Mouse (Mus musculus): ENCODE measurements around the gene Phactr1.

Gene Phactr1

DNA sequence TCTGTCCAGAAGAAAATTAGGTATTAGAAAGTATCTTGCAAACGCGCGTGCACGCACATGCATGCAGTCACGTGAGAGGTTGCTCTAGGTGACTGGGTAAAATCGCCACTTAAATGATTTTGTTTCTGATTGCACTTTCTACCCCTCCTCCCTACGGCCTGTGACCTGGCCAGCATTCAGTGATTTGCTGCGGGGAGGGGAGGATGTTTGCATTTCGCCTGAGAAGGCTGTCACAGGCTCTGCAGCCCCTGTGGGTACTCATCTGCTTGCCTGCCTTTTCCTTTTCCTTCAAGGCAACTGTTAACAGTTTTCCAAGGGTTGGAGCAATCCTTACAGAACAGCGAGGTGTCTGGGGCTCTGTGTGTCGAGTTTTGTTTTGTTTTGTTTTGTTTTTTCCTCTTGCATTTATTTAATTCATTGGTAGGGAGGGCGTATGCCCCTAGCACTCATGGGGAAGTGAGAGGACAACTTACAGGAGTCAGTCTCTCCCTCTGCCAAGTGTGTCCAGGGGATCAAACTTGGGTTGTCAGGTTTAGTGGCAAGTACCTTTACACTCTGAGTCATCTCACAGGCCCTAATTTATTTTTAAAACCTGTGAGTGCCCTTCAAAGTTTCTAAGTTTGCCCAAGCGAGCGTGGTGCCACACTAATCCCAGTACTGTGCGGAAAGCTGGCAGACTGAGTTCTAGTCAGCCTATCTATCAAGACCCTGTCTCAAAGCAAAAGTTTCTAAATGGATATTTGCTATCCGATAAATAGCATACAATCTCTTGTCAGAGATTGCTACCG, 443.7 kb downstream of the Phactr1 start:
- DNase-seq (ENCODE audit: low read depth, low spot score), result no peak

DNA sequence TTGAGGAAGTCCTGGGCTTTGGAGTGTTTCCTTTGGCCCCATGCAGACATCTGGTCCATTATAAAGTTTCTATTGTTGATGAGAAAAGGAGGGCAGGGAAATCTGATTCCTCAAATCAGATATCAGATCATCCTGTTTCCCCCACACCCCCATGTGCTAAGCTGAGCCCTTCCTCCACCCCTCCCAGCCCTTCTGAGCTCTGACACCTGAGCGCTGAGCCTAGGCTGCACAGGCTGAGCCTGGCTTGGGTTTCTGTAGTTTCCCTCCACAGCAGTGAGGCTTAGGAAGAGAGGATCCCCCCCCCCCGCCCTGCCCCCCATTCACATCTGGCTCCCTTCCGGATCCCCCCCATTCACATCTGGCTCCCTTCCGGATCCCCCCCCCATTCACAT, 444.3 kb downstream of the Phactr1 start:
- DNase-seq (ENCODE audit: low read depth, low spot score), result no peak

GRCm38 (mm10) chr13:43130161-43130560, 449.7 kb downstream of the Phactr1 start:
- DNase-seq (ENCODE audit: low read depth, low spot score), result no peak

DNA sequence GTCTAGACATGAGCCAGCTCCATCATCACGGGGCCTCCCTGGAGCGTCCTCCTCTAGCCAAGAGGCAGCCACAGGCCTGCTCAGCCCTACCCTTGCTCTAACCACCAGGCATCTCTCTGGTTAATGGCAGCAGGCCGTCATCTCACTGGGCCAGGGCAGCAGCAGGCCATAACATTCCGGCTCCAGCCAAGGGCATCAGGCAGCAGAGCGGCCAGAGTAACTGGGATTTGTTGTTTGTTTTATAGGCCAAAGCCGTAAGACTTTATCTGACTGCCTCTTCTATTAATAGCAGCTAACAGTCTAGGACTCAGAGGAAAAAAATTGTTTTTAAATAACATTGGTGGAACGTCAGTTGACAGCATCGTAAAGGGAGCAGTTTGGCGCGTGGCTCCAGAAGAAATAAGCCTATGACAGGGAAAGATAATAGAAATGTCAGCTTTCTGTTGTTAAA, 451.3 kb downstream of the Phactr1 start:
- DNase-seq (ENCODE audit: low read depth, low spot score), result no peak

GRCm38 (mm10) chr13:43132859-43133258, 452.4 kb downstream of the Phactr1 start:
- no peak for DNase-seq (ENCODE audit: low read depth, low spot score)

GRCm38 (mm10) chr13:43133400-43133799, 453.0 kb downstream of the Phactr1 start:
- no peak for DNase-seq (ENCODE audit: low read depth, low spot score)

GRCm38 (mm10) chr13:43134468-43134867, 454.0 kb downstream of the Phactr1 start:
- DNase-seq (ENCODE audit: low read depth, low spot score), result no peak

DNA sequence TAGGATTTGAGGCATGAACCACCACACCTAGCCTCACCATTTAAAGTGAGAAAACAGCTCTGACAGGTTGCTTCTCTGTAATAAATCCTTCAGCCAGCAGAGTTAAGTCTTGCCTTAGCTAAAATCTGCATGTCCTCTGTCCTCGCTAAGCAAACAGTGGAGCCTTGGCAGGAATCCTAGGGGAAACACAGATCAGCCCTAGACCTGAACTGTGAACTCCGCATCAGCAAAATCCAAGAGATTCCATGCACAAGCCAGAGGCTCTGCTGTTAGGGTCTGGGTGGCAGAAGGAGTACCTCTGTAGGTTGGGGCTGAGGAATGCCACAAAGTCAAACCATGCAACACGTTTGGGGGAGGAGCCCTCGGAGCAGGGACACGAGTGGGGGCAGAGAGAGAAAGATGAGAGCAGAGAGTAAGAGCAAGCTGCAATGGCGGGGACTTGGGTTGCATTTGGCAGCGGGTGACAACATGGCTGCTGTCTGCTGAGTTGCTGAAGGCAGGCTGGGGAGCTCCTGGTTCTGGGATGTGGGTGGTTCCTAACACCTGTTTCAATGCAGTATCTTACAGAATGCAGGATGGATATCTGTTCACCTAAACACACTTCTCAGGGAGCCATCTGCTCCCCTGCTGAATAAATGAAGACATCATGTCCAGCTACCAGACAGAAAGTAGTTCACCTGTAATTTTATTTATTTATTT, 464.4 kb downstream of the Phactr1 start:
- no peak for DNase-seq (ENCODE audit: low read depth, low spot score)

- no peak for DNase-seq (ENCODE audit: low read depth, low spot score)
Measured at GRCm38 (mm10) chr13:43146515-43147258, 466.3 kb downstream of the Phactr1 start.

GRCm38 (mm10) chr13:43148692-43149091, 468.3 kb downstream of the Phactr1 start:
- no peak for DNase-seq (ENCODE audit: low read depth, low spot score)

GRCm38 (mm10) chr13:43149661-43150060, 469.2 kb downstream of the Phactr1 start:
- no peak for DNase-seq (ENCODE audit: low read depth, low spot score)

DNA sequence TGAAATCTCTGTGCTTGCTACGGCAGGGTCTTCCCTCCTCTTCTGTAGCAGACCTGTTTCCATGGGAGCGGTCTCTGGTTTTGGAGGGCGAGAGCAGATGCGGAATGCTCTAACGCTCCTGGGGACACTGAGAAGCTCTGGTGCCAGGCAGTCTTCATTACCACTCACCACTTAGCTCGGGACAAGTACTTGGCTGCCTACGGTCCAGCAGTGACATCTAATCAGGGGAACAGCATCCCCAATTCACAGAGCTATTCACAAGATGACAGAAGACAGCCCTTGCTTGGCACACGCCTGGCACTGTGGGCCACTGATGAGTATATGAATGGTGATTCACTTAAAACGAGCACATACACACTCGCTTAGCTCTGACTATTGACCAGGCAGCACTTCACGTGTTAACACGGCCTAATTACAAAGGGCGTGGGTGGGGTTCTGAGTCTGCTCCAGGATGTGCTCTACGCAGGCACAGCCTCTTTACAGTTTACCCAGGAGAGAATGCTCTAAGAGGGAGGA, 471.6 kb downstream of the Phactr1 start:
- DNase-seq (ENCODE audit: low read depth, low spot score), result no peak

GRCm38 (mm10) chr13:43157370-43157769, 476.9 kb downstream of the Phactr1 start:
- no peak for DNase-seq (ENCODE audit: low read depth, low spot score)

- no peak for DNase-seq (ENCODE audit: low read depth, low spot score)
Measured at GRCm38 (mm10) chr13:43158281-43158680, 477.9 kb downstream of the Phactr1 start.

DNA sequence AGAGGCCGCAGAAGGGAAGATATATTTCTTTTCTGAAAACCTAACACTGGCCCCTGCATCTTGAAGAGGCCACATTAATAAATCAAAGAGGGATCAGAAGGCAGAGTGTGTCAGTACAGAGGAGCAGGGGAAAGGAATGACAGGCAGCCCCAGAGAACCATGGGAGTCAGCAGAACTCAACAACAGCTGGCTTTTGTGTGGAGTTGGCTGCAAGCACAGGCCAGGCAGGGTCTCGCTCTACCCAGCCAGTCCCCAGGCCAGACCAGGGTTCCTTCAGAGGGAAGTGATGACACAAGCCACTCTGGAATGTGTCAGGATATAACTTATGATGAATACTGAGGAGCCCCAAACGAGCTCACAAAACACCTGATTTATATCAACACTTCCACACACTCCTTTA, 479.0 kb downstream of the Phactr1 start:
- no peak for DNase-seq (ENCODE audit: low read depth, low spot score)

GRCm38 (mm10) chr13:43167721-43168120, 487.3 kb downstream of the Phactr1 start:
- DNase-seq (ENCODE audit: low read depth, low spot score), result no peak

DNA sequence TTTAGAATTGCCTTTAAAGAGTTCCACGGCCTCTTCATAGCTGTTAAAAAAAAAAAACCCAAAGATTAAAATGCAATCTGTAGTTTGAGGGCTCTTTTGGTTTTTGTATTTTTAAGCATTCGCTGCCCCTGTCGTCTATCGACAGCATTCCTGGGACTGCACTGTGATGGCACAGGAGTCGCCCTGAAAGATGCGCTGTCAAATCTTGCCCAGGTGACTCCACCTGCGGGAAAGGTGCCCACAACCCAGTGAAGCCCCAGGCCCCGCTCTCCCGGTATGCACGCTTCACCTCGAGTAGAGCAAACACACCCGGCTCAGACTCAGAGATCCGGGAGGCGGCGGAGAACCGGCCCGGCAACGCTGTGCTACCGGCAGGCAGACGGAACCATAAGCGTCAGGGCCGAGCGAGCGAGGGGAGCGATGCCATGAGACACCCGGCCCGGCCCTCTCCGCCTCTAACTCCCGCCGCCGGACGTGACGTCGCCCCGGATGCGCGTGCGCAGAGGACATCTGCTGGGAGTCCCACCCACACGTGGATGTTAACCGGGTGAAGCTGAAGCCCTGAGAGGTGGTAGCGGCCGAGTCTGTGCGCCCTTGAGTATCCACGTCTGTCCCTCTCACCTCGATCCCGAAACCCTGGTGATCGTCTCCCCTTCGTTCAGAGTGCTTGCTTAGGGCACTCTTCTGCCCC, 490.7 kb downstream of the Phactr1 start, which contains the start of gene Tbc1d7:
TSS of gene Tbc1d7 (minus strand) at position 482 of the 691 bp plus-strand sequence.
- peak; percentile 92 for DNase-seq (ENCODE audit: low read depth, low spot score)

- no peak for DNase-seq (ENCODE audit: low read depth, low spot score)
Measured at GRCm38 (mm10) chr13:43172036-43172713, 491.8 kb downstream of the Phactr1 start.

- DNase-seq (ENCODE audit: low read depth, low spot score), result no peak
Measured at GRCm38 (mm10) chr13:43173262-43173661, 492.8 kb downstream of the Phactr1 start.

- no peak for DNase-seq (ENCODE audit: low read depth, low spot score)
Measured at GRCm38 (mm10) chr13:43176676-43177075, 496.3 kb downstream of the Phactr1 start.

DNA sequence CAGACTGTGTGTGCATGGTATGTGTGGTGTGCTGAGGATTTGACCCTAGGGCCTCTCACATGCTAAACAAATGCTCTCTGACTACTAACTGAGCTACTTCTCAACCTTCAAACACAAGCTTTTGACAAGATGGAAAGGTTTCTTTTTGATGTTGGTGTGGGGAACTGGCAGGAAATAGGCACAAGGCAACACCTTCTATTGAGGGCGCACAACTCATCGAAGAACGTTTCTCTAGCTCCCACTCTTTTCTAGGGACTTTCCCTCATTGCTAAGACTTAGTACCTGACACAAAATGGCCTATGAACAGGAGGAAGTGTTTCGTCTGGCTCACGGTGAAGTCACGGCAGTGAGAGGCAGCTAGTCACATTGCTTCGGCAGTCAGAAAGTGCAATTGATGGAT, 496.9 kb downstream of the Phactr1 start:
- no peak for DNase-seq (ENCODE audit: low read depth, low spot score)

All from c-Kit-negative CD71-positive TER-119-positive erythroid progenitor cells, embryonic 14.5 days (primary cell).